Mouse (Mus musculus) small intestine, adult 2 months (tissue): ENCODE data around the gene Ehf.

ENCODE experiments used
- CTCF ChIP-seq: fragments of 200-500 bp; IDR thresholded peaks from 2 replicates; pipeline ENCODE4 v1.5.1; 2012; ENCODE audit warnings: low read depth, mild to moderate bottlenecking, control low read depth, inconsistent platforms, low read length, moderate library complexity, mixed read lengths; ENCODE audit not compliant: insufficient replicate concordance, insufficient read length; ENCODE audit errors: extremely low read depth
- POLR2A ChIP-seq: fragments of 200-500 bp; IDR thresholded peaks from 2 replicates; pipeline ENCODE4 v1.6.1; 2012; ENCODE audit warnings: low read depth, mild to moderate bottlenecking, control low read depth, inconsistent platforms, low read length, moderate library complexity

- TF ChIP-seq POLR2A (no peak), CTCF (no peak)
These were observed 89.5 kb downstream of the Ehf start for GRCm38 (mm10) chr2:103213547-103213946.
